Mouse (Mus musculus) ES-Bruce4 (cell line): Measurements from ENCODE around the gene Fgf14. TPM values are rescaled to one million over a fixed set of nuclear protein-coding genes. Genes with fewer than 3 reads are reported as not detected.

Experiments
- H3K27ac ChIP-seq: 2 replicates; pipeline ENCODE4 v1.5.1; 2012; ENCODE audit warnings: low read length, inconsistent platforms; ENCODE audit not compliant: insufficient read depth
- H3K27me3 ChIP-seq: 2 replicates; pipeline ENCODE4 v1.6.1; 2012; ENCODE audit warnings: mild to moderate bottlenecking, low read length, inconsistent platforms; ENCODE audit not compliant: control insufficient read depth, poor library complexity, insufficient read depth, severe bottlenecking
- H3K36me3 ChIP-seq: 2 replicates; pipeline ENCODE4 v1.6.1; 2012; ENCODE audit warnings: inconsistent platforms, mild to moderate bottlenecking, low read length, moderate library complexity; ENCODE audit not compliant: control insufficient read depth, poor library complexity, insufficient read depth, severe bottlenecking
- H3K4me1 ChIP-seq: one replicate; pipeline ENCODE4 v1.8.1; 2011; ENCODE audit warnings: low read length; ENCODE audit not compliant: control insufficient read depth, insufficient read depth
- H3K4me3 ChIP-seq: 2 replicates; pipeline ENCODE4 v1.5.1; 2011; ENCODE audit warnings: low read depth, mild to moderate bottlenecking, low read length
- H3K9ac ChIP-seq: 2 replicates; pipeline ENCODE4 v1.6.1; 2012; ENCODE audit warnings: low read depth, mild to moderate bottlenecking, inconsistent platforms; ENCODE audit not compliant: poor library complexity, severe bottlenecking
- H3K9me3 ChIP-seq: replicated peaks from 2 replicates; pipeline ENCODE4 v1.6.1; 2012; ENCODE audit warnings: mild to moderate bottlenecking, low read length, inconsistent platforms; ENCODE audit not compliant: control insufficient read depth, poor library complexity, insufficient read depth, severe bottlenecking
- CTCF ChIP-seq: IDR thresholded peaks from one replicate; pipeline ENCODE4 v1.8.1; 2011; ENCODE audit warnings: low read depth, low read length
- EP300 ChIP-seq: IDR thresholded peaks from 2 replicates; pipeline ENCODE4 v1.6.1; 2011; ENCODE audit warnings: low read depth, low read length; ENCODE audit not compliant: insufficient read depth
- POLR2A ChIP-seq: IDR thresholded peaks from one replicate; pipeline ENCODE4 v1.8.1; 2011; ENCODE audit warnings: low read length; ENCODE audit not compliant: insufficient read depth
- polyA plus RNA-seq: library from polyadenylated mRNA; stranded (reverse); fragments of >200 nt; gene quantifications from 2 replicates; pipeline ENCODE4 v1.2.4, GENCODE M21; 2011; ENCODE audit warnings: low read depth; ENCODE audit not compliant: missing spikeins, insufficient read depth, insufficient read length

The Fgf14 gene
- polyA plus RNA-seq, 1 experiment = not detected

- Histone ChIP-seq H3K9ac (no peak overlapping the region), H3K9me3 (no peaks in the 10 kb centered on the region), H3K27ac (no peak overlapping the region), H3K27me3 (no peaks in the 10 kb centered on the region), H3K4me3 (no peak overlapping the region), H3K4me1 (no peaks in the 10 kb centered on the region), H3K36me3 (no peaks in the 10 kb centered on the region)
- TF ChIP-seq POLR2A (no peak), CTCF (no peak), EP300 (no peak)
Measured at GRCm38 (mm10) chr14:124107205-124107873, 569.6 kb downstream of the Fgf14 start.

- no peak for TF ChIP-seq EP300
- no peak for TF ChIP-seq CTCF
- TF ChIP-seq POLR2A = no peak
- no peak overlapping the region for H3K27ac ChIP-seq
- H3K9ac ChIP-seq = no peak overlapping the region
Measured at GRCm38 (mm10) chr14:124083126-124083525, 593.8 kb downstream of the Fgf14 start.

GRCm38 (mm10) chr14:124044016-124044415 lies 632.9 kb downstream of the Fgf14 start:
- Histone ChIP-seq H3K4me3 (no peak overlapping the region), H3K4me1 (no peaks in the 10 kb centered on the region), H3K27me3 (no peaks in the 10 kb centered on the region), H3K9ac (no peak overlapping the region), H3K9me3 (no peaks in the 10 kb centered on the region), H3K36me3 (no peaks in the 10 kb centered on the region), H3K27ac (no peak overlapping the region)
- TF ChIP-seq CTCF (no peak), EP300 (no peak), POLR2A (no peak)

More at GRCm38 (mm10) chr14:124083126-124083525, 593.8 kb downstream of the Fgf14 start:
- Histone ChIP-seq H3K4me1 (no peaks in the 10 kb centered on the region), H3K27me3 (no peaks in the 10 kb centered on the region), H3K9me3 (no peaks in the 10 kb centered on the region), H3K4me3 (no peak overlapping the region), H3K36me3 (no peaks in the 10 kb centered on the region)

- Histone ChIP-seq H3K36me3 (no peaks in the 10 kb centered on the region), H3K9me3 (no peaks in the 10 kb centered on the region), H3K4me1 (no peaks in the 10 kb centered on the region), H3K4me3 (no peak overlapping the region), H3K27ac (no peak overlapping the region), H3K27me3 (no peaks in the 10 kb centered on the region), H3K9ac (no peak overlapping the region)
- TF ChIP-seq CTCF = no peak
- no peak for TF ChIP-seq EP300
- no peak for TF ChIP-seq POLR2A
Measured at GRCm38 (mm10) chr14:124040651-124041050, 636.3 kb downstream of the Fgf14 start.

- Histone ChIP-seq H3K4me3 (no peak overlapping the region), H3K9me3 (no peaks in the 10 kb centered on the region)
- TF ChIP-seq EP300 (no peak), POLR2A (no peak), CTCF (no peak)
Measured at GRCm38 (mm10) chr14:124037434-124037833, 639.5 kb downstream of the Fgf14 start.

GRCm38 (mm10) chr14:124036575-124037205 lies 640.2 kb downstream of the Fgf14 start:
- peaks cover 1% of the 10 kb centered on the region for H3K4me1 ChIP-seq
- no peaks in the 10 kb centered on the region for H3K27me3 ChIP-seq
- H3K4me3 ChIP-seq = no peak overlapping the region
- no peak overlapping the region for H3K9ac ChIP-seq
- H3K27ac ChIP-seq = no peak overlapping the region; the same call in 1 of the 2 replicates
- no peaks in the 10 kb centered on the region for H3K36me3 ChIP-seq
- TF ChIP-seq EP300 = no peak
- no peak for TF ChIP-seq POLR2A
- TF ChIP-seq CTCF = no peak
- no peaks in the 10 kb centered on the region for H3K9me3 ChIP-seq

More at GRCm38 (mm10) chr14:124037434-124037833, 639.5 kb downstream of the Fgf14 start:
- Histone ChIP-seq H3K27ac (no peak overlapping the region), H3K9ac (no peak overlapping the region), H3K36me3 (no peaks in the 10 kb centered on the region), H3K27me3 (no peaks in the 10 kb centered on the region), H3K4me1 (peaks cover 1% of the 10 kb centered on the region)
